Mouse (Mus musculus) heart, postnatal 10 days (tissue): ENCODE results near the gene Ptgs1. TPM values are rescaled to one million over a fixed set of nuclear protein-coding genes. Genes with fewer than 3 reads are reported as not detected.
A peak's percentile ranks its signal among the peaks of the same experiment; 100 is the strongest.

Source experiments
- DNase-seq, 2 experiments: peaks; one replicate each; pipeline ENCODE4 v3.0.0; 2021
- intact Hi-C: fragments of 180-260 bp; cut with DNase I; formaldehyde crosslinking; loops from one replicate; pipeline ENCODE4 v1.15.1; 2025
- total RNA-seq, 2 experiments: library from RNA; stranded (reverse); gene quantifications; 2 replicates each; pipeline ENCODE4 v1.2.3; 2021

Ptgs1 gene
- total RNA-seq, 2 experiments from 2014 or later = 15.5 to 16.0 TPM

DNA sequence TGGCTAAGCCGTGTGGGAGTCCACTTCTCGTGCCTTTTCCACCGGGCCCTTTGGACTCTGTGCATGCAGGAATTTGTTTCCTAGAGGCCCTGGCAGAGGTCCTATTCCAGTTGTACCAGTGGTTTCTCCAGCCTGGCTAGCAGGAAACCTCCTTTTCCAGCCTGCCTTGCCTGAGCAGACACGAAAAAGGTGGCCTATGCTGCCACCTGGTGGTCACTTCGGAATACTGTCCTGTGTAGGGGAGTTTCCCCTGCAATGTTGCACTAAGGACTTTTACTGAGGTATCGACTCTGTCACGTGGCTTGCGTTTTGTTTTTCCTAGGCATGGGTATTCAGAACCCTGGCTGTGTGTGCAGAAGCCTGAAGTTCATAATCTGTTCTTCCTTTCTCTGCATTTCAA is 16.2 kb upstream of the Ptgs1 start:
- peak; percentile 91 to 94 for DNase-seq
- intact Hi-C loops = loop anchor here (1.0 to 10.0 kb wide), 7 partner anchors 62 to 1121 kb away; partner anchors contain the start of genes Mrrf and Rbm18

DNA sequence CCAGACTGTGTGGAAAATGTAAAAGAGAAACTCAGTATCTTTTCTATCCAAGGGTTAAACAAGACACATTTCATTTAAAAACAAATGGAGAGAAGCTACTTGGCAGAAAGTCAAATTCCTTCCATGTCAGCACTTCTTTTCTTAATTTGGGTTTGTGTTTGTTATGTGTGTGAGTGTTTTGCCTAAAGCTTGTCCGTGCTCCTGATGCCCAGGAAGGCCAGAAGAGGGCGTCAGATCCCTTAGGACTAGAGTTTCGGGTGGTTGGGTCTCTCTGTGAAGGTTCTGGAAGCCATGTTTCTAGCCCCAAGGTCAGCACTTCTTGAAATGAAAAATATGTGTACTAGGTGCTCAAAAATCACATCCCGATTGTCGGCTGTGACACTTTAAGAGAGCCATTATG is 15.8 kb upstream of the Ptgs1 start:
- DNase-seq = no peak

DNA sequence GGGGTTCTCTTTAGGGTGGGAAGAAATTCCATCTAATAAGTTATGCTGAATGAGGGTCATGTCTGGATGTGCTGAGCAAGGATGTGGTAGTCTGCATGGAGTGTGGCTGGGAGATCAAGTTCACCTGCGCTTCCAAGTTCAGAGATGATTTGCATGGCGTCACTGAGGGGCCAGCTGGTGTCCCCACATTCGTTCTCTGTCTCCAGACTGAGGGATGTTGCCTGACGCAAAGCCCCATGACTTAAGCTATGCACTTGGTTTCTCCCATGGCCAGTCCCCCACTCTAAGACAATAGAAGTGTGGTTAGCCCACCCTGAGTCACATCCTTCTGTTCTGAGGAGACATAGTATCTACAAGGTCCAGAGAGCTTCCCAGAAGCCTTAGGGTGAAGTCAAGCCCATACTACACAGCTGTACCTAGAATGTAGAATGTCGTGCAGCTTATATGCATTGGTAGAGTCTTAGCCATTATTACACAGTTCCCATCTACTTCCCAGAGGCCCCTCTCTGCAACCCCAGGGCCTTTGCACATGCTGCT is 15.0 kb upstream of the Ptgs1 start:
- DNase-seq = no peak
- intact Hi-C loops = loop anchor here (2.0 to 10.0 kb wide), 2 partner anchors 210 to 1120 kb away; no protein-coding TSS in a partner anchor

More for the DNA sequence above, 15.8 kb upstream of the Ptgs1 start:
- intact Hi-C loops = loop anchor here (1.0 to 10.0 kb wide), 7 partner anchors 62 to 1120 kb away; partner anchors contain the start of genes Mrrf and Rbm18

DNA sequence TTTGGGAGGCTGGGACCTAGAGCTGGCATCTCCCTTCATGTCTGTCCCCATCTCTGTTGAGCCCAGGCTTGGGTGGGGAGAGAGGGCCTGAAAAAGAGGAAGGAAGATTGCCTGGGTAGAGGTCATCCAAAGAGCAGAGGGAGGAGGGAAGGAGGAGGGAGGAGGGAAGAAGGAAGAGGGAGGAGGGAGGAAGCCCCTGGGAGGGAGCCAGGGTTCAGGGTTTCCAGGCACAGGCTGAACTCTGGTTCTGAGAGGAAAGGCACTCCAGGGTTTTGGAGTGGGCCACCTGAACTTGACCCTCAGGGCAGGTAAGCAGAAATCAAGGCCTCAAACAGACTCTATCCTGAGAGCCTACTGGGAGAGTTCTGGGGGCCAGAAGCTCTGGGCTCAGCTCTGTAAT is 13.7 kb upstream of the Ptgs1 start:
- intact Hi-C loops = loop anchor here (10.0 kb wide), 1 partner anchor 1118 kb away; no protein-coding TSS in a partner anchor
- peak in 1 of 2 experiments; percentile 19 for DNase-seq

DNA sequence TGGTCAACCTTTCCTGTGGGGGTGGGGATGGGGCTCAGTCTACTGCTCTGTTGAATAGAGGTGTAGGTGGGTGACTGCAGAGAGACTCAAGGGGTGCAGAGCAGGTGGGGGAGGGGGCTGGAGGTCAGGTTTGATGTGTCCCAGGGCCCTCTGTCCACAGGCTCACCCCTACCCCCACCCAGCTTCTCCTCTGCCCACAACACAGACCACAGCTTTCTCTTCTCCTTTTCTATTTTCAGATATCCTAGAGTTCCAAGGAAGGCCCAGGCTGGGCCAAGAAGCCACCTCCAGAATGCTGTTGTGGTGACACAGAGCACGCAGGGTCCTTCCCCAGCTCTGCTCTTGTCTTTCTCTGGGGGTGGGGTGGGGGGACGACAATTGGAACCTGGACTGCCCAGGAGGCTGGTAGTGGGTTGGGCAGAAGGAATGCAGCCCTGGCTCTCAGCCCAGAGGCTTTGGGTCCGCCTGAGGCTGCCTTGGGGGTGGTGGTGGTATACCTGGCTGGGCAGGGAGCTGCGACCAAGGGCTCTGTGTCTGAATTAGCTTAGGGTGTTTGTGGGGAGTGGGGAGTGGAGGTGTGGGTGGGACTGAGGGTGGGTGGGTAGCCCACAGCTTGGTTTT is 13.2 kb upstream of the Ptgs1 start:
- no peak for DNase-seq
- intact Hi-C loops = loop anchor here (10.0 kb wide), 1 partner anchor 1118 kb away; no protein-coding TSS in a partner anchor

DNA sequence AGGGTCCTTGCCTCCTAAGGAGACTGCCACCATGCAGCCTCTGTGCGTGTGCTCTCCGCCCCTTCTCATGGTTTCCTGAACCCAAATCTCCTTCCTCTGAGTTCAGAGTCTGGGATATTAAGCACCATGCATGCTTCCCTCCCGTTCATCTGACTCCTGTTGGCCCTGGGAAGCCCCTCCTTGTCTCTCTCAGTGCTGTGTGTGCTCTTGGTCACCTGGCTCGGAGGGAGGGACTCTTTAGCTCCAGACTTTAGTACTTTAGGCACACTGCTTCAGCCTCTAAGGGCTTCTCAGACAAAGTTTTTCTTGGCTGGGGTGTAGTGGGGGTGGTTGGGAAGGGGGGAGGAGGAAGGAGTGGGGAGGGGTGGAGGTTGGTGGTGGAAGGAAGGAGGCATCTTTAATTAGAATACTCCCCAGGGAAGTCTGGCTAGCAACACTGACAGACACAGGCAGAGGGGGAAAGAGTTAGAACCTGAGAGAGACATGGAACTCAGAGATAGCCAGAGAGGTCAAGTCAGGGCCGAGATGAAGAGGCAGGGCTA is 12.5 kb upstream of the Ptgs1 start:
- intact Hi-C loops = loop anchor here (10.0 kb wide), 1 partner anchor 1117 kb away; no protein-coding TSS in a partner anchor
- DNase-seq = no peak

DNA sequence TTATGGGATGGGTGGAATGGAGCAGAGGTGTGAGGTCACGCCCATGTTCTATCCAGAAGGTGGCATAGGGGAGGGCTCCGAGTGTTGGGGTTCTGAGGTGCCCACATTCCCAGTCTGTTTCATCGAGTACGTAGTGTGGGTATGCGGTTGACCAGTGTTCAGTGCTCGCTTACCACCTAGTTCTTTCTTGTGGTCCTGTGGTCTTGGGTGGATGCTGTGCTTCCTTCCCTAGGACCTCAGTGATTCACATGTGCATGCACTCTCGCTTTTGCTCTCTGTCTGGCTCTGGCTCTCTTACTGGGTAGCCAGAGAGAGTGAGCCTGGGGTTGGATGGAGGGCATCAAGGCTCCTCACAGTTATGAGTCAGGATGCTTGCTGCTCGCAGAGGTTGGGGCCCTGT is 10.1 kb upstream of the Ptgs1 start:
- intact Hi-C loops = no loop called here
- no peak for DNase-seq

DNA sequence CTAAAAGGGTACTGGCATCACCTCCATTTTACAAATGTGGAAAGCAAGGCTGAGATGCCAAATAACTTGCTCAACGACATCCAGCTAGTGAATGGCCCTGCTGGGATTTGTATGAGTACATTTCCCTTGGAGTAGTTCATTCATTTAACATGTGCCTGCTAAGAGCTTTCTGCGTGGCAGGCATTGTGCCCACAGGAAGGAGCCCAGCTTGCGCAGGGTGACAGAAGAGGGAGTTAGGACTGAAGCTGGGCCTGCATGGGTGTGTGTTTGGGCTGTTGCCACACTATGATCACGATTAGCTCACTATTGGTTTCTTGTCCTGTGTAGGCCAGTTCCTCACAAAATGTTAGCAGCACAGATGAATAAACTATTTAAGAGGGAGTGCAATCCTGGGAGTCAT is 9.3 kb upstream of the Ptgs1 start:
- intact Hi-C loops = no loop called here
- DNase-seq = no peak

DNA sequence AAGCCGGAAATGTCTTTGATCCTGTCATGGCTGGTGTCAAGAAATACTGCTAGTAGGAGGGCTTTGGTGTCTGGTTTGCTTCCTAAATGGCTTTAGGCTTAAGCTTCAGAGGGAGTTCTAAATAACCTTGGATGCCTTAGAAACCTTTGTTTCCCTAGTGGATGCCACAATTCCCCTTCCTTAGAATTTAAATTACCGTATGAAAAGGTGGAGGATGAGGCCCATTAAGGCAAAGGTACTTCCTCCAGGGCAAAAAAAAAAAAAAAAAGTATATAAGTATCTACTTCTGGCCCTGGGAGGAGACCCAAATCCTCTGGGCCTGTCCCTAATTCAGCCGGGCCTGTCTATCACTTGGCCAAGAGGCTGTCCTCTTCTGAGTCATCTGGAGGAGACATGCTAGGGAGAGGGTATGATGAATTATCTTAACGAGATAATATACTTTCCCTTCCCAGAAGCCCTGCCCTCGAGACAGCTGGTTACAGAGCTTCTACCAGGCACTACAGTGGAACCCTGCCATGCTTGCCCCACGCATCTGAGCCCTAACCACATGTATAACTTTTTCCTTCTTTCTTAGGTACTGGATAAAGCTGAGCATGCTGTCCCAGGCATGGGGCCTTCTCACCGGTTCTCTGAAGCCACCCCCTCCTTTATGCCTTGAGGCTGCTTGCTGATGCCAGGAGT is 7.9 kb upstream of the Ptgs1 start:
- intact Hi-C loops = no loop called here
- no peak for DNase-seq

DNA sequence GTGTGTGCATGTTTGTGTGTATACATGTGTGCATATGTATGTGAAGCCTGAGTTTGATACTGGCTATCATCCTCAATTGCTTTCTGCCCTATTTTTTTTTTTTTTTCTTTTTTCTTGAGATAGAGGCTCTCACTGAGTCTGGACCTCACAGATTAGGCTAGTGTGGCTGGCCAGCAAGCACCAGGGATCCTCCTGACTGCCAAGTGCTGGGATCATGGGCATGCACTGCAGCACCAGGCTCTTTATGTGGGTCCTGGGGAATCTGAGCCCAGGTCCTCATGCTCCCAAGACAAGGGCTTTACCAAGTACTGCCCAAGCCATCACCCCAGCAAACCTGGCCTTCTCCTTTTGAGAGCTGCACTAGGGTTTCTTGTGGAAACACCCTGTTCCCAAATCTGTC is 6.8 kb upstream of the Ptgs1 start:
- intact Hi-C loops = no loop called here
- DNase-seq = no peak

DNA sequence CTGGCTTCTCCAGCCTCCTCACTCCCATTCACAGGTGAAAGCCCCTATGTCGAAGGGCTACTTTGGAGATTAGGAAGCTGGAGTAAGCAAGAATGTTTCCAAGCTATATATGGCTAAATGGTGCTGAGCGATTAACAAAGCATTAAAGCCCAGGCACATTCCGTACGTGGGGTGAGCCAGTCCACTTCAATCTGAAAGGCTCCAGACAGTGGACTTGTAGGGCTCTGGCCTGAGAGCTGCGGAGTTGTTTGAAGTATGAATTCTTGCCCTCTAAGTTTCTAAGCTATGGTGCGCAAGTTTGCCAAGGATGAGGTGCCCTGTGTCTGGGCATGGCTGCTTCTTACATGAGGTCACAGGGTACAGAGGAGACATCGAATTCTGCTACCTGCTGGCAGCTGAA is 6.1 kb upstream of the Ptgs1 start:
- no peak for DNase-seq
- intact Hi-C loops = no loop called here

DNA sequence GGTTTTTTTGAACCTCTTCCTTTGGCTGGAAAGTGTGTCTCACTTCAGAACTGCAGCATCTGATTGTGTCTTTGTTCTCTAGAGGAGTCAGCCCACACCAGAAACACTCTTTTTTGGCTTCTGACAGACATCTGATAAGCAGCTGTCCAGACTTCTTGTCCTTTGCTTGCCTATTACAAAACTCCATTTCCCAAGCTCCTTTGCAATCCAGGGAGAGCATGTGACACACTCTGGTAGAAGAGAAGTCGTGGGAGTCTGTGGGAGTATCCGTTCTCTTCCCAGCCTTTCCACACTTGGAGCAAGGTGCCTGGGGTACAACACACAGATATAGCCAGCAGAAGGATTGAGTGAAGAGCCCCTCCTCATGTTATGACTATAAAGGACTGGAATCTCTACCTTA is 5.6 kb upstream of the Ptgs1 start:
- intact Hi-C loops = no loop called here
- no peak for DNase-seq

DNA sequence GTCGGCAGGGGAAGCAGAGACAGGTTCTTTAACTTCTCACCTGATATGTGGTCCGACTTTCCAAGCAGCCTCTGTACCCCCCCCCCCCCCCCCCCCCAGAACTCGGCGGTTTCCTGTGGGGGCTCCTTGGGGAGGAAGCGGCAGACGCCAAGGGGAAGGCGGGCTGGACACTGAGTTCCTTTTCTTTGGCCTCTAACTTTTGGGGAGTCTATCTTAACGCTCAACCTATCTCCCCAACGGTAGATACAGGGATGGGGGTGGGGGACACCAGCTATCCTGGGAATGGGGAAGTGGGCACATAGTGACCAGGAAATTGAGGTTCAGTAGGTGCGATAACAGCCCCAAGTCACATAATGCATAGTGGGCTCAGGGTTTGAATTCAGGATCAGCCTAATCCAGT is 741 bp downstream of the Ptgs1 start:
- DNase-seq = no peak
- intact Hi-C loops = no loop called here

DNA sequence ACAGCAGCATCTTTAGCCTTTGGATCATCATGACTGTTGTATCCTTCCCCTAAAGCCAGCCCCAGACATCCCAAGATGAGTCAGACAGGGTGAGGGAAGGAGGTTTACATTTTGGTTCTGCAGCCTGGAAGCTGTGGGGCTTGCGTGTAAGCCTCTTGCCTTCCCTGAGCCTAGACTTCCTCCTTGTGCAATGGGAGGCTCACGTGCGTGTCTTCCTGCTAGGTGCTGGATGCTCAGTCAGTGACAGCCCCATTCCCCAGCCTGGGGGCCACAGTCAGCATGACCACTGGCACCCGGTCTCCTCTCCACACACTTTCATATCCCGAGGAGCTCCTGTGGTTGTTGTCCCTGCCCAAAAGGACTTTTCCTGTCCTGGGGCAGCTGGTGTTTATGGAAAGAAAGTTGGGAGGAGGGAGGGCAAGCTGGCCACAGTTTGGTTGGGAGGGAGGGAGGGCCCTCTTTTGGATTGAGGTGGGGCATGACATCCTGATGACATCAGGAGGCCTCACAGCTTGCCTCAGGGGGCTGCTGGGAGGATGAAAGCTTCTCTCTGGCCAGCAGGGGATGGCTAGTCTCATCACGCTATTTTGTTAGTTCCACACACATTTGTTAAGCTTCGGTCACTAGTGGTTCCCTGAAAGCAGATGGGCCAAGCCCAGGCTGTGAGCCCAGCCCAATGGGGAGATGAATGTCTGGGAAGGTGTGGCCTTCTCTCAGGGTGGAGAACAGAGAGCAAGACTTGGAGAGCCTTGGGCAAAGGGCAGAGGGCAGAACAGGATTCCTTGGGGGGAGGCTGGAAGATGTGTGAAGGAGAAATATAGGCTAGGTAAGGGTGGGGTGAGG is 4.5 kb downstream of the Ptgs1 start:
- intact Hi-C loops = loop anchor here (5.0 kb wide), 1 partner anchor 43 kb away; no protein-coding TSS in a partner anchor
- peak in 1 of 2 experiments; percentile 23 for DNase-seq

DNA sequence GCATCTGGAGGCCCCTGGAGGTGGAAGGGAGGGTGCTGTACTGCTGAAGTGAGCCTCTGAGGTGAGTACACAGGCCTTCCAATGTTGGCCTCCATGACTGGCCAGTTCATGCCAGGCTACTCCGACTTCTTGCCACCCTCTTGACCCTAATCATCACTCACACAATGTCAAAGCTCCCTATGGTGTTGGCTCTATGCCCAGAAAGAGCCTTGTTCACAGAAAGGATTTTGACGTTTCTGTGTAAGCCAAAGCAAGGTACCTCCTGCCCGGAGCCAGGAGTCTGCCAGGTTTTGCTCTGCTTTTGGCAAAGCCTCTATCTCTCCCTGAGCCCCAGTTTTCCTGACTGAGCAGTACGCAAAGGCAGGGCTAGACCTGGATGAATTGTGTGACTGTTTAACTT is 5.7 kb downstream of the Ptgs1 start:
- DNase-seq = peak; percentile 82 to 87
- intact Hi-C loops = loop anchor here (5.0 kb wide), 1 partner anchor 41 kb away; no protein-coding TSS in a partner anchor

DNA sequence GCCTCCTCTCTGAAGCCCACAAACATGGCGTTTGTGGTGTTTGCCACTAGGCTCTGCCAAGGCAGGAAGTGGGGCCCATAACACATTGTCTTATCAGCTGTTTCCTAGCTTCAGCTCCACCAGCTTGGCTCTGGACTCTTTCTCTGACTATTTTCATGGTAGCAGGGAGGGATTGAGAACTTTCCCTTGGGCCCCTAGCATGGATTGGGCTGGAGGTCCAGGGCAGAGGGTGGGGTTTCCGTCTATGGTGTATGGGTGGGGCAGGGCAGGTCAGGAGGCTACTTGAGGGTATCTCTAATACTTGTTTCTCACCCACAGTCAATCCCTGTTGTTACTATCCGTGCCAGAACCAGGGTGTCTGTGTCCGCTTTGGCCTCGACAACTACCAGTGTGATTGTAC is 6.7 kb downstream of the Ptgs1 start:
- intact Hi-C loops = loop anchor here (5.0 kb wide), 1 partner anchor 40 kb away; no protein-coding TSS in a partner anchor
- no peak for DNase-seq

DNA sequence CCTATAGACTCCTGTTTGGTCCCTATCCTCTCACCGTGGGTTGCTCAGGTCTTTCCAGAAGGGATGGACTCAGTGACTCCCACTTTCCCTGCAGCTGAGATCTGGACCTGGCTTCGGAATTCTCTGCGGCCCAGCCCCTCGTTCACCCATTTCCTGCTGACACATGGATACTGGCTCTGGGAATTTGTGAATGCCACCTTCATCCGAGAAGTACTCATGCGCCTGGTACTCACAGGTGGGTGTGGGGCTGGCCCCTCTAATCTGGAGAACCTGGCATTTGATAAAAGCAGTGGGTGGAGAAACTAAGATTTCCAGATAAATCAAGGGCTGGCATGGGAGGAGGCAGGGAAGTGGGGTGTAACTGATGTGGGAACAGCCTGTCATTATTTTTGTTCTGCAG is 7.3 kb downstream of the Ptgs1 start:
- DNase-seq = no peak
- intact Hi-C loops = loop anchor here (5.0 kb wide), 1 partner anchor 40 kb away; no protein-coding TSS in a partner anchor

DNA sequence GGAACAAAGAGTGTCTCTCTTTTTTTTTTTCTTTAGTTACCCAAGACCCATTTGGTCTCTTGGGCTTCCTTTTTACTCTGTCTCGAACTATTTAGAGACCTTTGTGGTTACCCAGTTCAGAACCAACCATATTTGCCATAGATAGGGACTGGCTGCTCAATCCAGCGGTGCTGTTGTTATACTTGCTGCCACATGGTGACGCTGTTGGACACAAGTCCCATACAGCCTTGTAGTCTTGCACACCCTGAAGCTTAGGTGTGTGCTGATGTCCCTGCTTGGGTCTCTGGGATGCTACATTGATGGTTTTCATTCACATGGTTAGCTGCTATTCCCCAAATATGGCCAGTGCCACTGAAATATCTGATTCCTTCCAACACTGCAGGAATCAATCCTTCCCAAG is 8.2 kb downstream of the Ptgs1 start:
- no peak for DNase-seq
- intact Hi-C loops = loop anchor here (5.0 kb wide), 1 partner anchor 39 kb away; no protein-coding TSS in a partner anchor

DNA sequence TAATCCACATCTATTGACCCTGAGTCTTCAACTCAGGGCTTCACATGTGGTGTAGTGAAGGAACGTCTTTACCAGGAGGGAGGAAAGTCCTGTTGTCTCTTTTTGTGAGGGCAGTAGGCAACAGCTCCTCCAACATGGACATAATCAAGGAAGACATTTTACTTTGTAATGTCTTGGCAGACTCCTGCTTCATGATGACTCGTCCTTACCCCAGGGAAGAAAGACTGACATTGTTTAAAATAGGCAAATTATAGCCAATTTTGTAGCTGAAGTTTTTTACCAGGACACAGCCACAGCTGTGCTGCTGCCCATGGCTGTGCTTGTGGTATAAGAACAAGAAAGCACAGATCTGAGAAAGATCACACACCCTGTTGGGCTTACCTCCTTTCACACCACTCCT is 8.7 kb downstream of the Ptgs1 start:
- intact Hi-C loops = loop anchor here (5.0 kb wide), 1 partner anchor 38 kb away; no protein-coding TSS in a partner anchor

DNA sequence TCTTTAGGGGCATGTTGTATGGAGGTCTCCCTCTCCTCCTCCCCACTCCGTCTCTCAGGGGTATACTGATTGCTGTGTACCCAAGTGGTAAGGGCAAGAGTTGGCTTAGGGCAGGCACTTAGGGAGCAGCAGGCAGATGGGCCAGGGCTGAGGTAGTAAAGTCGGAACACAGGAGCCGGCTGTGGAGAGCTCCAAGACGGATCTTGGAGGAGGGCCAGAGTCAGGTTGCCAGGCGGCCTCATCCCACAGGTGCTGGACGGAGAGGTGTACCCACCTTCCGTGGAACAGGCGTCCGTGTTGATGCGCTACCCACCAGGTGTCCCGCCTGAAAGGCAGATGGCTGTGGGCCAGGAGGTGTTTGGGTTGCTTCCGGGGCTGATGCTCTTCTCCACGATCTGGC is 12.3 kb downstream of the Ptgs1 start:
- DNase-seq = no peak
- intact Hi-C loops = no loop called here

More for the DNA sequence above, 8.7 kb downstream of the Ptgs1 start:
- no peak for DNase-seq
